Mouse (Mus musculus) naive thymus-derived CD4-positive, alpha-beta T cell, adult 2 months (primary cell): ENCODE results near the gene Zfp36.

ENCODE experiments used
- DNase-seq: peaks from one replicate; pipeline ENCODE4 v3.0.0-alpha.2; 2011; ENCODE audit warnings: low read depth

Zfp36 gene

DNA sequence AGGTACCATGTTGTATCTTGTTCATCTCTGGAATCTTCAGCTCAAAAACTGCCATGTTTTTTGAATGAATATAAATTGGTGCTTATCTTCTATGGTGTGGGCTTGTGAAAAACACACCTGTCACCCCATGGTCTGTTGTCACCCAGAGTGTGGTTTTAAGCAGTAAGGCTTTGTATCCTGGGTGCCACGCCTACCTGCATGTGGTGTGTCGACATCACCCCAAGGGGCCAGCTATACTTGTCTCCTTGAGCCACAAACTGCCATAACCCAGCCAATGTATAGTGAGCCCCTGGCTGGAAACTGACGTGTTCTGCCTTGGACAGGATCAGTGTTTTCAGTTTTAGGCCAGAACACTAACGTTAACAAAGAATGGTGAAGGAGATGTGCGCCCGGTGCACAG is 4.1 kb upstream of the Zfp36 start:
- DNase-seq: peak; percentile 64

DNA sequence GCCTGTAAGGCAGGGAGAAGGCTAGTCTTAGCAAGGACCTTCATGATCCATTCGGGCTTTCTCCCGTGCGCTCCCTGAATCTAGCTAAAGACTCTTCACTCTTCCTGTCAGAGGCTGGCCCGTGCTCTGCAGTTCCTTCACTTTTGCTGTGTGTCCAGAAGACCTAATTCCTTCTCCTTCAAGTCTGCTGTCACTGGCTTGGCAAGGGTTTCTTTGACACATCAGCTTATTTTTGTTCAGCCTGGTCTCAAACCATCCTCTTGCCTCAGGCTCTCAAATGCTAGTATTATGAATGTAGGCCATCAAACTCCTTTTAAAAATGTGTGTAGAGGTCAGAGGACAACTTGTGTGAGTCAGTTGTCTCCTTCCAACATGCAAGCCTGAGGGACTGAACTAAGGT is 3.6 kb upstream of the Zfp36 start:
- no peak for DNase-seq

DNA sequence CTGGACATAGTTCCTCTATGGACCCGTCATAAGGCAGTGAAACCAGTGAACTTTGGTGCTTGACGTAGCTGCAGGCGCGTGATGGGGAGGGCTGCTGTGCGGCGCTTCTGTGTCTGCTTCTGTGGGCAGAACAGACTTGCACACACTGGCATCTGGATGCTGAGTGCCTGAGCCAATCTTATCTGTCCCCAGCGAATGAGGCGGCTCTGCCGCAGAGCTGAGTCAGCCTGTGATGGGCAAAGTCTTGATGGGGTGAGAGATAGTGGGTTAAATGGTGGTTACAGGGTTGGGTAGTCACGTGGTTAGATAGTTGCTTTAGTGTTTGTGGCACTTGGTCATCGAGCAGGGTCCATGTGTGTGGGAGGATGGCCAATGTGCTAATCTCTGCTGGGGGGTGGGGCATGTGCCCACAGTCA is 2.9 kb upstream of the Zfp36 start:
- DNase-seq: peak; percentile 88

DNA sequence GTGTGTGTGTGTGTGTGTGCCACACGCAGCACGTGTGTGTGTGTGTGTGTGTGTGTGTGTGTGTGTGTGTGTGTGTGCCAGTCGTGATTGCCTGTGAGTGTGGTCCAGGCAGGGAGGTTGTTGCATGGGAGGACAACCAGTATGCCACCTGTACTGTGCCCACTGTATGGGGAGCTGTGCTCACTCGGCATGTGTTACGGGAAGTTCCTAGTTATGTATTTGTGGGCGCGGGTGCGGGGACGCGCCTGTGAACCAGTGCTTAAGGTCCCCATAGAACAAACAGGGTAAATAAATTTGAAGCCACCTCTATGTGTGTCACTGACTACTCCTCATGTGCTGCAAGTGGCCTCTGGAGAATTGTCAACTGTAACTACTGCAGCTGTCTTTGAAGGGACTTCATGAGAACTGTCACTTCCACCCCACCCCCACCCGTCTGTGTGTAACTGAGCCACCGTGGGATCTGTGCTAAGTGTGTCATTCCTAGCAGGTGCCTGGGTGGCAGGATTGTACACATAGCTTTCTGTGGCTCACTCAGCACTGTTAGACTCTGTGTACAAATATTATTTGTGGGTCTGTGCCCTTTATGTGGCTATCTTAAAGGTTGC is 2.4 kb upstream of the Zfp36 start:
- DNase-seq: peak; percentile 90

DNA sequence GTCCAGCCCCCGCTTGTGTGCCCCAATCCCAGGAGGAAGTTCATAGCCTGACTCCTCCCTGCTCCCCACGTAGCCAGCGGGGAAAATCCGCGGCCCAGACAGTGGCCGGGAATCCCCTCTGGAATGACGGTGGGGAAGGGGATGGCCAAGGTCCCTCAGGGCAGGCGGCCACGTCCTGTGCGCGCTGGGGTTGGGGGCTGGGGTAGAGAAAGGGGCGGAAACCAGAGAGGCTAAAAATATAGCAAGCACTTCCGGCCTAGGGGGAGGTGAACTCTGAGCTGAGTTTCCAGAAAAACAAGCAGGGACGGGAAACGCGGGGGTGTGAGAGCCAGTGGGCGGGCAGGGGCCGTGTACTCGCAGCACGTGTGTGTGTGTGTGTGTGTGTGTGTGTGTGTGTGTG is 1.9 kb upstream of the Zfp36 start:
- peak; percentile 96 for DNase-seq

DNA sequence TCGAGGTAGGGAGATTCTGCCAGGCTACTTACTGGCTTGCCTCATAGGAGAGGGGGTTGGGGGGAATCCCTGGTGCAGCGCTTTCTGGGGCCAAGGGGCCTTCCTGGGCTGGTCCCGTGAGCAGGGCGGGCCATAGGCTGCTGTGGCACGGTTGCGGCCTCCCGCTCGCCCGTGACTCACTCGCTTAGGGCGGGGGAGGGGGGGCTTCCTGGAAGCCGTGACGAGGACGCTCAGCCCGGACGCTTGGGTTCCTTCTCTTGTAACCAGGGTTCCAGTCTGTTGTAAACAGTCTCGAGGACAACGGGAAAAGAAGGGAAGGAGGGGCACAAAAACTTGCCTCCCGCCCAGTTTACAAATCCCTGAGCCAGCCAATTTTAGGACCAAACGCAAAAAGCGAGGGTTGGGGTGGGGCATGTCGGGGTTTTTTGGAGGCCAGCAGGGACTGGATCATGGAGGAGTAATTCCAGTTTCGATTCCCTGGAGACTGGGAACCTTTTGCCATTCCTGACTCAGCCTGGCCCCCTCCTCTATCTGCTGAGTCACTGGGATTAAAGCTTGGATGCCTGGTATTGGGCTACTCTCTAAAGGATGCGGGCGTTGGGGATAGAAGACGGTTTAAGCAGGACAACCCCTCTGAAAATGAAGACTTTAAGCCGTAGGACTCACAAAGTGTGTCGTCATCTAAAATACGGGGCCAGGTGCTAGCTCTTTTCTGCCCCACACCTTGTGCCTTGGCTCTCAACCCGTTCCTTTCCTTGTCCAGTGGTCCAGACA is 1.2 kb upstream of the Zfp36 start:
- DNase-seq: peak; percentile 96

DNA sequence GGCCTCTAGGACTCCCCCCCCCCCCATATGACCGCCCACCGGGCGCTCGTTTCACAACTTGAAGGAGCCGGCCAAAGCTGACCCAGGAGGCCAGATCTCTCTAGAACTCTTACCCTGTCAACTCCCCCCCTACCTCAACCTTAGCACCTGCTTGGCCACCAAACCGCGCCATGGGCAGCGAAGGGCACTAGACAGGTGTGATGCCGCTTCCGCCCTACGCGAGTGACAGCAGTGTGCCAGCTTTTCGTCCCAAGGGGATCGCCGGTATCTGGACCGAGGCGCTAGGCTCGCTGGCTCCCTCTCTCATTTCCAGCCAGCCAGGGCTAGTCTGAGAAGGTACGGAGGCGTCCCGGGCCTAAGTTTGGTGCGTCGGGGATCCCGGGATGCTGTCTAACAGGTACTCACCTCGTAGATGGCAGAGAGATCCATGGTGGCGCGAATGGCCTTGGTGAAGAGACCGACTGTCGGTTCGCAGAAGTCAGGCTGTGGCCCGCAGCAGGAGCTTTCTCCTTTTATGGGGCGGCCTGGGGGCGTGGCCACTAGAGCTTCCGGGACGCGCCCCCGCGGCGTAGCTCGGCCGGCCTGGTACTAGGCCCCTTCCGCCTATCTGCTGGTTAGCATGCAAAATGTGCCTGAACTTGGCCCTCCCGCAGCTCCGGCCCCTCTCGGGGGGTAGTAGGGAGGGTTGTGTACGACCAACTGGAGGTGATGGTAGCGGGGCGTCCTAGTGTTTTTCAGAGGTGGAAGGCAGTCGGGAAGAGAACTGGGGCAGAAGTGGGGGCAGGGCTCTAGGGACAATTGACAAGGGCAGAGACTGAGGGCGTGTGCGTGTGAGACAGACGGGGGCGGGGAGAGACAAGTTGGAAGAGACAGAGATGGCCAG is 1.0 kb downstream of the Zfp36 start:
- peak; percentile 97 for DNase-seq

DNA sequence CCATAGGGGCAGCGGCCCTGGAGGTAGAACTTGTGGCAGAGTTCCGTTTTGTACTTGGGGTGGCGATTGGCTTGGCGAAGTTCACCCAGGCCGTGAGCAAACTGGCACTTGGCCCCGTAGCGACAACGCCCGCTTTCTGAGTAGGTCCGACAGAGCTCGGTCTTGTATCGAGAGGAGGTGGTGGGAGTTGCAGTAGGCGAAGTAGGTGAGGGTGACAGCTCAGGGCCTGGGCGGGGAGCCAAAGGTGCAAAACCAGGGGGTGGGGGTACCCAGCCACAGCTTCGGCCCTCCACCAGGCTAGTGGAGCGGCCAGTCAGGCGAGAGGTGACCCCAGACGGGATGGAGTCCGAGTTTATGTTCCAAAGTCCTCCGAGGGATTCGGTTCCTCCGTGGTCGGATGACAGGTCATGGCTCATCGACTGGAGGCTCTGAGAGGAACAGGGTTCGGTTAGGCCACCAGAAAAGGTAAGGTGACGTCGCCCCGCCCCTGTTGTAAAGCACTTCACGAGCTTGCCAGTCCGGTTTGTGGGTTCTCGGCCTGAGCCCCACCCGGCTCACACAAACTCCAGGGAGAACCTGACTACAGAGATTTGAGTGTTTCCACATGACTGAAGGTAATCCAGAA is 1.9 kb downstream of the Zfp36 start:
- DNase-seq: peak; percentile 75

DNA sequence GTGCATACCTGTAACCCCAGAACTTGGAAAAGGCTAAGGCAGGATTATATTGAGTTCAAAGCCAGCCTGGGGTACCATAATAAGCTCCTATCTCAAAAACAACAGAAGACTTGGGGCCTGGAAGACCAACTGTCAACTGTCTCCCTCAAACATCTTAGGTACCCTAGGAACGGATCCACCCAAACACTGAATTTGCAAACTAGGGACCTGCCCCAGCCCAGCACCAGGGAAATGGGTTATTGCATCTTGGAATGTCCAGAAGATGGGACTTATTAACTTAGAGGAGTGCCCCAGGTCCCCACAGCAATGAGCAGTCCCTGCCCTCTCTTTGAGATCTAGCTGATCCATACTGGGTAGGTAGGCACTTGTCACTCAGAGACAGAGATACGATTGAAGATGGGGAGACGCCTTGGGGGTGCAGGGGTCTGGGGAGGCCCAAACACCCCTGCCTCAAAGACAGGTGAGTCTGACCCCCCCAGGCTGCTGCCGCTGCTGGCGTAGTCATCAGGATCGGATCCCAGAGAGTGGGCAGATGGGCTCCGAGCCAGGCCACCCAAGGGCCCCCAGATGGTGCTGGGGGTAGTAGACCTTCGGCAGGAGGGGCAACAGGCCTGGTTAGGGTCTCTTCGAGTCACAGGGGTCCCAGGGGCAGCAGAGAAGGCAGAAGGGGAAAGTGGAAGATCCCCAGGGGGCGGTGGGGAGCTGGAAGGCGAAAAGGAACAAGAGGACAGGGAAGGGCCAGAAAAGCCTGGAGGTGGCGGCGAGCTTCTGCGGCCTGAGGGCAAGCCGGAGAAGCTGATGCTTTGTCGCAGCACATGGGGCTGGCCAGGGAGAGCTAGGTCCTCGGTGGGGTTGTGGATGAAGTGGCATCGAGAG is 2.6 kb downstream of the Zfp36 start:
- peak; percentile 73 for DNase-seq

DNA sequence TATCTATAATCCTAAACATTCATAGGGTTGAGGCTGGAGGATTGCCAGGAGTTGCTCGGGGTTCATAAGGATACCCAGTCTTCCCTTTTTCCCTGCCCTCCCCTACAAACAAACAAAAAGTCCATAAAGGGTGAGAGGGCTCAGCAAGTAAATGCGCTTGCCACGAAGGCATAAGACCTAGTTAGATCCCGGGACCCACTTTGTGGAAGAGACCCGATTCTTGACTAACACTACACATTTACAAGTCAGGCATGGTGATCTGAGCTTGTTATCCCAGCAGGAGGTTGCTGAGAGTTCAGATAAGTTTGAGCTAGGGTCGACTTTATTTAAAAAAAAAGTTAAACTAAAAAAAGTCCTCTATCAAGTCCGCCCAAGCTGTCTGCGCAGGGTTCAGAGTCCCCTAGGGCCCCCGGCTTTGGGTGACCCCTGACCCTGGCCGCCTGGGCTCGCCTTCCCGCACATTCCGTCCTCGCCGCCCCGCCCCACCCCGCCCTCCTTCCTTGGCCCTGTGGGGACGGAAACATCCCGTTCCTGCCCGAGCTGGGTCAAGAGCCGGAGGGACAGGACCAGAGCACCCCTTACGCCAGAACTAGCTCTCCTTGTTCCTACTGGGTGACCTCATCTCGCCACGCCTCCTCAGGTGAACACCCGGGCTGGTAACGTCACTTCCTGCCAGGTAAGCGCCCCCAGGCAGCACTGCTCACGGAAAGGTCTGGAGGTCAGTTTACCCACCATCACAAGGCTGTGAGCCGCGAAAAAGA is 3.9 kb downstream of the Zfp36 start:
- peak; percentile 87 for DNase-seq

DNA sequence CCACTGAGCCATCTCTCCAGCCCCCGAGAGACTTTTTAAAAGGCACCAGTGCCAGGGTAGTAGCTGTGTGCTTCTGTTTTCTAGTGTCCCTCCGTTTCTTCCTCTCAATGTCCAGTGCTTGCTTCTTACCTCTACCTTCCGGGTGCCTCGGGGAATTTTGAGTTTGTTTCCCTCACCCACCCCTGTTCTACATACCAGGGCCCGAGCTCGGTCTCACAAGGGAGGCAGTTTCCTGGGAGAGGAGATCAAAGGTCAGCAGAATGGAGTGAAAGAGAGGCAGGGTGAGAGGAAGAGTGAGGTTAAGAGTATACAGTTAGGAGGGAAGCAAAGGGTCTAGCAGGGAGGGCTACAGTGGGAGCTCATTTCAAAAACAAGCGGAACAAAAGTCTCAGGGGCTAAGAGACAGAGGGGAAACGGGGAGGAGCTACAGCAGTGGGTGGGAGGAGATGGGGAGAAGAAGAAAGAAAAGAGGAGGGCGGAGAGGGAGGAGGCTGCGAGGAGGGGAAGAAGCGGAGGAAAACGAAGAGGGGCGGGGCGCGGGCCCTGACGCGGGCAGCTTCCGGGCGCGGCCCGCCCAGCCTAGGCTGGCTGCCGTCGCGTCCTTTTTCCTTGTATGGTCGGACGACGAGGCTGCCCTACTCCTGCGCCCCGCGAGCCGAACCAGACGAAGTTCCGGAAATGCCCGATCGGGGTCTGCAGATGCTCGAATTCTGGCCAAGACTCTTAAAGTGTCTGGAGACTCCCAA is 4.7 kb downstream of the Zfp36 start:
- DNase-seq: peak; percentile 95

DNA sequence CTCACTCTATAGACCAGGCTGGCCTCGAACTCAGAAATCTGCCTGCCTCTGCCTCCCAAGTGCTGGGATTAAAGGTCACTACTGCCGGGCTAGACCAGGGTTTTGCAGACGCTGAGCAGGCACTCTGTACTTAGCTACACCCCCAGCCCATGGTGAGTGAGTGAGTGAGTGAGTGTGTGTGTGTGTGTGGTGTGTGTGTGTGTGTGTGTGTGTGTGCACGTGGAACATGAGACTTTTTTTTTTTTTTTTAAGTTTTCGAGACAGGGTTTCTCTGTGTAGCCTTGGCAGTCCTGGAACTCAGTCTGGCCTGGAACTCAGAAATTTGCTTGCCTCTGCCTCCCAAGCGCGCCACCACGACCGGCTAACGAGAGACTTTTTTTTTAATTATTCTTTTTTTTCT is 5.4 kb downstream of the Zfp36 start:
- peak; percentile 69 for DNase-seq

DNA sequence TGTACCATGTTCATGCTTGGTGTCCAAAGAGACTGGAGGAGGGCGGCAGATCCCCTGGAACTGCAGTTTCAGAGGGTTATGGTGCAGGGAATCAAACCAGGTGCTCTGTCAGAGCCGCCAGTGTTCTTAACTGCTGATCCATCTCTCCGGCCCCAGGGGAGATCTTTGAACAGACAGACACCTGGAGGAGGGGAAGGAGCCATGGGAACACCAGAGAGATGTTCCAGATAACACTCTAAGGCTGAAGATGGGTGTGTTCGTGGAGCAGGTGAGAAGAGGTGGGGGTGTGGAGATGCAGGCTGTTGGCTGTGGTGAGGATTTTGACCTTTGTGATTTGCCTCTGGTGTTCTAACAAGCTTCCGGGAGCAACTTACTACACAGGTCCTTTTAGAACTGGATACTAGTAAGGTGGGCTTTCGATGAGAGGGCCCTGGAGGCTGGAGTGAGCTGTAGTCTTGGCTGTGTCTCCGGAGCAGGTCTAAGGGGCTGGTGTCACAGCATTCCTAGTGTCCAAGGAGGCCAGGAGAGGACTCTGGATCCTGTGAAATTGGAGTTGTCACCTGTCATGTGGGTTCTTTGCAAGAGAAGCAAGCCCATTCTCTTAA is 6.1 kb downstream of the Zfp36 start:
- peak; percentile 59 for DNase-seq

DNA sequence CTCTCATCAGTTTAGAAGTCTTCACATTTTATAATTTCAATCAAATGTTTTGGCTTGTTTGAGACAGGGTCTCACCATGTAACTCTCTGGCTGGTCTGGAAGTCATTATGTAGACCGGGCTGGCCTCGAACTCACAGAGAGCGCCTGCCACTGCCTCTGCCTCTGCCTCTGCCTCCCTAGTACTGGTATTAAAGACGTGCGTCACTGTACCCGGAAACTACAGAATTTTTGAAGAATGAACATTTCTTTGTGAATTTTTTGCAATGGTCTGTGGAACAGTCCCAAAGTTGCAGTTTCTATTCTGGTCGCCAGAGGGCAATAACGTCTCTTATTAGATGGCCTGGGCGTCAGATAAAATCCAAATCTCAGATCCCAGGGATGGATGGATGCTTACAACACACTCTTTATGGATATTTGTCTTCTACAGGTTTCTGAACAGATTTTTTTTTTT is 6.9 kb downstream of the Zfp36 start:
- peak; percentile 95 for DNase-seq

DNA sequence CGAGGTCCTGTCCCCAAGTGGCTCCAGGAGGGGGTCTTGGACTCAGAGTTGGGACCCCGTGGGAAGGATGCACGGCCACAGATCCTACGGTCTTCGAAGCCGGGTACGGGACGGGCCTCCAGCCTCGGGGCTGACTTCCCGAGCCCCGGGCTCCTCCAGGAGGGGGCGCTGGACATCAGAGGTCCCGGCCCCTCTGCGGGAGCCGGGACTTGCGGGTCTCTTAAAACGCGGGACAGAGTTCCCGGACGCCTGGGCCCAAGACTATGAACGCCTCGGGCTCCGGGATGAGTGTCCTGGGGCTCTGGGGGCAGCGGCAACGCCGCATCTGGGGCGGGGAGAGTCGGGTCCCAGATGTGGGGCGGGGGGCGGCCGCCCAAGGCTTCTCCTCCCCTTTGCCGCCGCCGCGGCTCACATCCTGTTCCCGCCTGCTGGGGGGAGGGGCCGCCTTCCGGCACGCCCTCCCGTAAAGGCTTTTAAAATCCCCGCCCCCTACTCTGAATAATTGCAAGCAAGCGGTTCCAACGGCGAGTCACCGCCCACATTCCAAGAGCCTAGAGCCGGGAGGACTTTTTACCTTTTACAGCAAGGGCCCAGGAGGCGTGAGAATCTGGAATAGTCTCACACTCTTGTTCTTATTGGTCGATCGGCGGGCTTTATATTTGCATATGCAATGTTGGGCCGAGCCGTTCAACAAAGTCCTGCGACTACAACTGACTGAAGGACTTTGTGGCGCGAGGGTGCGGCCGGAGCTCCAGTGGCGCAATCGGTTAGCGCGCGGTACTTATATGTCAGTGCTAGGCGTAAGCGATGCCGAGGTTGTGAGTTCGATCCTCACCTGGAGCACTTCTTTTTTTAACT is 7.6 kb downstream of the Zfp36 start, which contains the start of gene Plekhg2:
Plekhg2 (minus strand) TSS at position 349 of the 858 bp plus-strand sequence.
- peak; percentile 99 for DNase-seq

DNA sequence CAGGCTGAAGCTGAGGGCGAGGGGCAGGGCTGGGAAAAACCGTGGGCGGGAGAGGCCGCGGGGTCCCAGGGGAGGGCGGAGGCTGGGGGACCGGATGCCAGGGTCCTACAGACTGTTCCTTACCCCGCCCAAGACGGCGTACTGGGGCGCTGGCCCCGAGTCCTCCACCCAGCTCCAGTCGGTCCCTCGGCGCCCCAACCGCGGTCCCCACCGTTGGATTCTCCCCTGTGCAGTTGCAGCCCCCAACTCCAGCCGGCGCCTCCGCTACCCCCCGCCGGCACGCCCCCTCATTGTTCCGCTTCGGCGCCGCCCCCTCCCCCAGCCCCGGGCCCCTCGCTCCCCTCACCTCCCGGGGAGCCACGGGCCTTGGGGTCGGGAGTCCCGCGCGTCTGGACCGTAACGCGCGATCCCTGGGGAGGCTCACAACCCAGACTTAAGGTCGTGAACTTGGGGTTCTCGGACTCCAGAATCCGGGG is 8.5 kb downstream of the Zfp36 start:
- DNase-seq: peak; percentile 58

DNA sequence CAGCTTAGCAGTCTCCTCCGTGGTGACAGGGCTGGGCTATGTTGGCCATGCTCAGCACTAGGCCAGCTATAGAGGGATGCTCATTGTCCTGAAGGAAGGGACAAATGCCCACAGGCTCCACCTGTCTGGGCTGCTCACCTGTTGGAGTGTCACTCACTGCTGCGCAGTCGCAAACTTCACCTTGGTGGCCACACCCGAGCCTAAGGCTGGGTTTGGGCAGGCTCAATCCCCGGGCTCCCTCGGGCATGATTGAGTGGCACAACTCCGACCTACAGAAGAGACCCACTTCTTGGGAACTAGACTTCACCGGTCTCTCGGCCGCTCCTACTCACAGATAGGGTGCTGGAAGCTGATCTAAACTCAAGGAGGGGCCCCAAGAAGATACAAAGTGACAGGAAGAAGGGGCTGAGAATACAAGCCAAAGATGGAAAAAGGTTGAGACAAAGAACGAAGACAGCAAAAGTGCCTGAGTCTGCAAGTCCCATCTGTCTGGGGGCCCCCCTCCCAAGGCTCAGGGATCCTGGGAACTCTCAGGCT is 9.0 kb downstream of the Zfp36 start:
- DNase-seq: no peak

DNA sequence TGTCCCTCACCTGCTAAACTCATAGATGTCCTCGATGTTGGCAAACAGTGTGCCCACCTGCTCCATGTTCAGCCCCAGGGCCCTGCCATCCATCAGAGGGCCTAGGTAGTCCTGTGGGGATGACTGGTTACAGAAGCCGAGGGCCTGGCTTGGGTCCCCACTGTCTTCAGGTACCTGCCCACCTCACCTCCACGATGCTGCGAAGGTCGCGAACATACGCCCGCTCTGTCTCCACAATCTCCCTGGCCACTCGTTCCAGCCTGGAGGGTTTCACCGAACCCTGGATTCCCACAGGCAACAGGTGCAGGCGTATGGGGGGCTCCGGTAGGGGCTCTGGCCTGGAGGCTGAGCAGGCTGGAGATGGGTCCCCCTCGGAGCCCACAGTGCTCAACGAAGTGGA is 10.0 kb downstream of the Zfp36 start:
- DNase-seq: no peak
